Mouse (Mus musculus) ovary, postnatal 14 days (tissue): ENCODE measurements around the gene Dennd2c.

ENCODE experiments used
- DNase-seq: peaks from one replicate; pipeline ENCODE4 v3.0.0; 2022; ENCODE audit warnings: low spot score

The Dennd2c gene

GRCm38 (mm10) chr3:103102454-103103390 is at the start of gene Dennd2c:
Gene Dennd2c (plus strand): TSS chr3:103102604.
- peak; percentile 98 for DNase-seq

- no peak for DNase-seq
These were observed 46.3 kb upstream of the Dennd2c start for GRCm38 (mm10) chr3:103056016-103056595.

DNA sequence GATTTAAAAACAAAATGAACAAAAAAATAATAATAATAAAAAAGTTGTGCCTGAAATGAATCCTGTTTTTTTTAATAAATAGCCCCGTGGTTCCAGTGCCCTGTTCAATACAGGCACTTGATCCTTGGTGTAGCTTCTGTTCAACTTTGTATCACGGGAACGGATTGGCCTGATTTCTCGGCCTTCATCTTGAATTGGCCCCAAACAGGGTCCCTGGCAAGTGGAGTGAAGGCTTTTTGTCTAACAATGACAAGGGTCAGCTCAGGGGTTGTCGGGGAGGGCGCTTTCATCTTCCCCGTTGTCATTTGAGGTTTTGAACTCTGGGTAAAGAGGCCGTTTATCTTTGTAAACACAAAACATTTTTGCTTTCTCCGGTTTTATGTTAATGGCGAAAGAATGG is 44.7 kb upstream of the Dennd2c start:
- DNase-seq = no peak

DNA sequence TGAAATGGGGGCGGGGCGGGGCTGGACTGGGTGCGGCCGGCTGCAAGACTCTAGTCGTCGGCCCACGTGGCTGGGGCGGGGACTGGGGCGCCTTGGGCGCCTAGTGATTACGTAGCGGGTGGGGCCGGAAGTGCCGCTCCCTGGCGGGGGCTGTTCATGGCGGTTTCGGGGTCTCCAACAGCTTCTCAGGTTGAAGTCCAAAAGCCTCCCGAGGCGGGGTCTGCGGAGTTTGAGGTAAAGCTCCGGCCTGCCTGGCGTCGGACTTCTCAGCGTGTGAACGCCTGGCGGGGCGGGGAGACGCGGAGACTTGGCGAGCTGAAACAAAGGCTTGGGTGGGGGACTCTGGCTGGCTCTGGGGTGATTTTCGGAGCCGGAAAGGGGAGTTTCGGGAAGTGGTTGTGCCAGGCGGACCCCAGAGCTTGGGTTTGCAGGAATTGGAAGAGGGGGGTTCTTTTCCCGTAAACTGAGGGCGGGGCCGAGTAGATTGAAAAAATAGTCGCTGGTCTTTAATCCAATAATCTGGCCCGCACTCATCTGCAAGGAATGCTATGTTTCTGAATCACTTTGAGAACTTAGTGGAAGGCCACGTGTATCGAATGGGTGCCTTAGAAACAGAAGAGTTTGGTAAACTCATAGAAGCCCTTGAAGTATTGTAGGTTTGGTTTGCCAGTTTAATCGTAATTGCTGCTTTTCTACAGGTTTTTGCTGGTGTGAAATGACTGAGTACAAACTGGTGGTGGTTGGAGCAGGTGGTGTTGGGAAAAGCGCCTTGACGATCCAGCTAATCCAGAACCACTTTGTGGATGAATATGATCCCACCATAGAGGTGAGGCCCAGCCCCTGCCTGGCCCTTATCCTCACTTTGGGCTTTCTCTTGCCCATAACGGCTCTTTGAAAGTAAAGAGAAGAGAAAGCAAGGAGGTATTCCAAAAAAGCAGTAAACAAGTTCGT is 43.9 kb upstream of the Dennd2c start, which contains the start of gene Nras:
Nras (plus strand) TSS at position 79 of the 951 bp plus-strand sequence.
- peak; percentile 96 for DNase-seq

DNA sequence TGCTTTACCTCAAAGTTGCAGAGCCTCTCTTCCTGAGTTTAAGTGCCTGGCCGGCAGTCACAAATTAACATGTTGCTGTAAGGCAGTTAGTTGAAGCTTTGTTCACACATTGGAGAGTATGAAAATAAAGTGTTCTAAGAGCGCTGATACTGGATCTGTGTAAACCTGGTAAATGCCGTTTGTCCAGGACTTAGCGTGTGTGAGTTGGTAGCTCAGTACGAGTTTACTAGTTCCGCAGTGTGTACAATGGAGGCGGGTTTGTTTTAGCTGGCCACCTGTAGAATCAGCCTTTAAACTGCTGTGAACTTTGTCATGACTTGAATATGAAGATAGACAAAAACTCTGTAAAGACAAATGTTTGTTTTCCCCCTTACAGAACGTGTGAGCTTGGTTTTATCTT is 35.5 kb upstream of the Dennd2c start:
- DNase-seq = no peak

- no peak for DNase-seq
These were observed 33.4 kb upstream of the Dennd2c start for GRCm38 (mm10) chr3:103068971-103069370.

- DNase-seq = no peak
These were observed 28.6 kb upstream of the Dennd2c start, which contains the start of gene Ampd1 for GRCm38 (mm10) chr3:103073771-103074170. Gene Ampd1 (plus strand): TSS chr3:103074014.

DNA sequence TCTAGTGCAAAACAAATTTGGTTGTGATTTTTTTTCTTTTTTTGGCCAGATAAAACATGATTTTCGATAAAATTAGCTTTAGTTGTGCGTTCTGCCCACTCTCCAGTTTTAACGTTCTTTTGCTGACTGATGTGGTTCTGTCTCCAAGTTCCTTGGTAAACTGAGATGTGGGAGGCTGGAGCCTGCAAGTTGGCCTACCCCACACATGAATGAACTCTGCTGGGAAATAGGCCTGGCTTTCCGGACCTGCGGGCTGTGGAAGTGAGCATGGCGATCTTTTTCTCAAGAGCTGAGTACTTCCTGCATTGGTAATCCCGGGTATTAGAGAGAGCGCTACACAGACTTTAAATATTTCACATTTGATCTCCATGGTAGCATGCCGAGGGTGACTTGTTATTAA is 26.5 kb upstream of the Dennd2c start:
- DNase-seq = no peak

GRCm38 (mm10) chr3:103076476-103076875 is 25.9 kb upstream of the Dennd2c start:
- DNase-seq = no peak

DNA sequence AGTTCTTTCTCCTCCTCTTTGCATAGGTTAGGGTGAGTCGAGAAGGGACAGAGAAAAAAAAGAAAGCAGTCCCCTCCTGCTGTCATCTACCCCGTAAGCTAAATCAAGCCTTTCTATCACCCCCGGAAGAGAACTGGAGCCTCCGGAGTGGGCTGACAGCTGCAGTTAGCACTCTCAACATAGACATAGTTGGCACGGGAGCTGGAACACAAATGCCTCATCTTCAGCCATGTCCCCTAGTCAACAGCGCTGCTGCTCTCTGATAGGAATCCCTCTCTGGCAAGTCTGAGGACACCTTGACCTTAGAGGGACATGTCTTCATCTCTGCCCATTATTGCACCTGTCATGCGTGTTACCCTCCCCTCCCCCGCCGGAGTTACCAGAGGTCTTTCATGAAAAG is 23.1 kb upstream of the Dennd2c start:
- no peak for DNase-seq

- DNase-seq = no peak
These were observed 21.4 kb upstream of the Dennd2c start for GRCm38 (mm10) chr3:103081051-103081450.

DNA sequence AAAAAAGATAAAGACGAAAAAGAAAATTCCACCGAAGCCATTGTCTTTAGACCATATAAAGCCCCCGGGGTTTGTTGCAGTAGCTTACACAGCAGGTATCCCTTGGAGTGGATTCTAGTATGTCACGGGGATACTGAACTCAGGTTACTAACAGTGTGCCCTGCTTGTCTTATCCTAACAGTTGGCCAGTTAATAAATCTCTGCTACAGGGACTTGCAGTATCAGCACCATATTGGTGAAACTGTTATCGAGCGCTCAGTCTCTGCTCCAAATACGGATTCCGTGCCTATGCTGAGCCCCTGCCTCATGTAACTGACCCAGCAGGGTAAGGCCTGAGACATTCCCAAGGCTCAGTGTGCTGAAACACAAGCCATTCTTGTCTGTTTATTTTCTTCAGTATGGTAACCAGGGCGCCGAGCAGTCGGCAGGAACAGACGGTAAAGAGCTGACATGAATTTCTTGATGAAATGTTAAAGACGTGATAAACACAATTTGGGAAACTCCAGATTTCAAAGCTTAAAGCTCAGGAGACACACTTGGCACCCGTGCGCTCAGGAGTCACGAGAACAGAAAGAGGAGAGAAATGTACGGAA is 20.4 kb upstream of the Dennd2c start:
- no peak for DNase-seq

DNA sequence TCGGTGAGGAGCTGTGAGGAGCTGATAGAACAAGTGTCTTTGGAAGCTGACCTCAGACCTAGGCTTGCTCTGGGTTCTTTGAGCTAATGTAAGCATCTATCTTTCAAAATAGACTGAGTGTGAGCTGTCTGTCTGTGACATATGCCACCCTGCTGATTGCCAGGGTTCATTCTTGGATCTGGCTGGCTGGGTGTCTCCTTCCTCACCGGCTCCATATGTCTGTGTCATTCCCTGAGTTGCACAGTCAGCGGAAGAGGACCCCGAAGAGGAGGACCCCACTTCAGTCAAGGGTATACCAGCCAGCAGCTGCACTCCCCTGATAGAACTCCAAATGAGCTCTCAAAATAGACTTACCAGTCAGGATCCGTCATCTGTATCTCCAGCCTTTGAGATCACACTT is 19.6 kb upstream of the Dennd2c start:
- DNase-seq = no peak

DNA sequence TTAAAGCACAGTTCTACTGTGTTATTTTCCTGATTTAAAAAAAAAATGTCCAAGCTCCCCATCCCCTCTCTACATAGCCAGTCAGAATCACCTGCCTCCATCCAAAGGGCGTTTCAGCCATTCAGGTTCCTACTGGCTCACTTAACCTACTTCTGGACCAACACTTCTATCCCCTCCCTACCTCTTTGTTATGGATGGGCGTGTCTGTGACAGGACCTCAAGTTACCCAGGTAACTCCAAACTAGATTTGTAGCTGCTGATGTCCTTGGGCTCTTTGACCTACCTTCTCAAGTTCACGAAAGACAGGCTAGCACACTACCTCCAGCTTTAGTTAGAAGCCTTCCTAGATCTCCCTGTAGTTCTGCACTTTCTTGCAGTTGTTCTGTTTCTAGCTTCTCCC is 16.4 kb upstream of the Dennd2c start:
- no peak for DNase-seq

DNA sequence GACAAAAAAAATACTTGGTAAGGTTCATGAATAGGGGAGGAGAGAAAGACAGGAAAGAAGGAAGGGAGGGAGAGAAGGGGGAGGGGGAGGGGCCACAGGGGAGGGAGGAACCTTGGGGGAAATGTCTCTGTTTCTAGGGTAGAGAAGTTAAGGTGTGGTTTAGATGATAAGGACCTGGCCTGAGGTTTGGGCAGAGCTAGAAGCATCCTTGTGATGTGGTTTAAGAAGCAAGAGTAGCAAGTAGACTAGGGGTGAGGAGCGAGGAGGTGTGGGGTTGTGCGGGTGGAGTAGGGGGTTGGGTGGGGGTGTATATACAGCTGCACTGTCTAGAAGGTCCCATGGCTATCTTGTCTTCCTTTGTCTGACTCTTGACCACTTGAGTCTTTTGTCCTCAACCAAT is 10.7 kb upstream of the Dennd2c start:
- DNase-seq = no peak

- DNase-seq = no peak
These were observed 3.7 kb upstream of the Dennd2c start for GRCm38 (mm10) chr3:103098662-103099061.

GRCm38 (mm10) chr3:103099667-103100066 is 2.7 kb upstream of the Dennd2c start:
- DNase-seq = no peak

- DNase-seq = no peak
These were observed 1.7 kb upstream of the Dennd2c start for GRCm38 (mm10) chr3:103100735-103101134.

- no peak for DNase-seq
These were observed 1.2 kb upstream of the Dennd2c start for GRCm38 (mm10) chr3:103101194-103101593.

DNA sequence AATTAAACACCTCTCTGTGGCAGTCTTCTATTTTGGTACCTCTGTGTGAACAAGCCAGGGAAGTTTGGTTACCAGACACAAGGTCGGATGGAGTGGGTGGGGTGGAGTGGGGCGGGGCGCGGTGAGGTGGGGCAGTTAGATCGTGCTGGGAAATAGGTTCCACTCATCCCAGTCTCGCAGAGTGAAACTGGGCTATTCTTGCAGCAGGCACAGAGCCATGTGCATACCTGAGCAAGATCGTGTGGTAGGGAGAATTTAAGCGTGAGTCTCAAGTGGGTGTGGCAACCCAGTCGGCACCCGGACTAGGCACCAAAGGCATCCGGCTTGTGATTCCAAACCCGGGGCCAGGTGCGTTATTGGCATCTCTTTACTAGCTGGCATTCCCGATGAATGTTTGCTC is 495 bp upstream of the Dennd2c start:
- DNase-seq = no peak

- DNase-seq = no peak
These were observed 5.3 kb downstream of the Dennd2c start for GRCm38 (mm10) chr3:103107565-103108240.
